Mouse (Mus musculus): ENCODE results near the gene Acbd7. TPM values are rescaled to one million over a fixed set of nuclear protein-coding genes. Genes with fewer than 3 reads are reported as not detected.
A peak's percentile ranks its signal among the peaks of the same experiment; 100 is the strongest.

Acbd7 gene
- polyA plus RNA-seq, 1 experiment from 2014 or later, result 1.1 TPM

GRCm38 (mm10) chr2:3327351-3327750, 8.6 kb upstream of the Acbd7 start:
- H3K4me3 ChIP-seq (replicated peaks; ENCODE audit: low read length), result no peak overlapping the region
- WGBS, result 24% methylated on average over 1 of the region's 1 CpGs
- no peaks in the 10 kb centered on the region for H3K27me3 ChIP-seq (ENCODE audit: control insufficient read depth, insufficient read depth, low read length)
- peak; percentile 56; the same call in 1 of the 2 replicates for ATAC-seq (ENCODE audit: insufficient read depth, low FRiP score)
- peaks cover 14% of the 10 kb centered on the region for H3K4me1 ChIP-seq (ENCODE audit: control insufficient read depth, insufficient read depth, low read length)
- no peak overlapping the region for H3K9ac ChIP-seq (ENCODE audit: low read length)
- H3K36me3 ChIP-seq (ENCODE audit: control insufficient read depth, insufficient read depth, low read length), result peaks cover 20% of the 10 kb centered on the region; the same call in 1 of the 2 replicates
- H3K27ac ChIP-seq (ENCODE audit: low read length), result no peak overlapping the region
- H3K4me2 ChIP-seq (ENCODE audit: low read depth, low read length), result no peak overlapping the region
- H3K9me3 ChIP-seq (replicated peaks; ENCODE audit: control insufficient read depth, low read length), result no peaks in the 10 kb centered on the region

GRCm38 (mm10) chr2:3331071-3331703, 4.8 kb upstream of the Acbd7 start:
- Histone ChIP-seq H3K4me2 (ENCODE audit: low read depth, low read length) (peak overlapping the region; percentile 56), H3K4me3 (replicated peaks; ENCODE audit: low read length) (peak overlapping the region; percentile 69), H3K9me3 (replicated peaks; ENCODE audit: control insufficient read depth, low read length) (no peaks in the 10 kb centered on the region), H3K27ac (ENCODE audit: low read length) (peak overlapping the region; percentile 35; the same call in 1 of the 2 replicates), H3K36me3 (ENCODE audit: control insufficient read depth, insufficient read depth, low read length) (peaks cover 15% of the 10 kb centered on the region; the same call in 1 of the 2 replicates), H3K27me3 (ENCODE audit: control insufficient read depth, insufficient read depth, low read length) (no peaks in the 10 kb centered on the region), H3K9ac (ENCODE audit: low read length) (peak overlapping the region; percentile 82), H3K4me1 (ENCODE audit: control insufficient read depth, insufficient read depth, low read length) (peaks cover 14% of the 10 kb centered on the region)
- 65% methylated on average over 5 of the region's 5 CpGs for WGBS
- no peak for ATAC-seq (ENCODE audit: insufficient read depth, low FRiP score)

- Histone ChIP-seq H3K4me1 (ENCODE audit: control insufficient read depth, insufficient read depth, low read length) (peaks cover 14% of the 10 kb centered on the region), H3K27ac (ENCODE audit: low read length) (peak overlapping the region; percentile 66), H3K4me2 (ENCODE audit: low read depth, low read length) (peak overlapping the region; percentile 56), H3K36me3 (ENCODE audit: control insufficient read depth, insufficient read depth, low read length) (peaks cover 15% of the 10 kb centered on the region; the same call in 1 of the 2 replicates), H3K9me3 (replicated peaks; ENCODE audit: control insufficient read depth, low read length) (no peaks in the 10 kb centered on the region), H3K27me3 (ENCODE audit: control insufficient read depth, insufficient read depth, low read length) (0 out of 2 replicates have a peak, but pooled peaks cover 2% of the 10 kb centered on the region), H3K4me3 (replicated peaks; ENCODE audit: low read length) (peak overlapping the region; percentile 69), H3K9ac (ENCODE audit: low read length) (peak overlapping the region; percentile 82)
- ATAC-seq (ENCODE audit: insufficient read depth, low FRiP score), result no peak
- under 1% methylated on average over 21 of the region's 21 CpGs for WGBS
Observed at GRCm38 (mm10) chr2:3332056-3332455, 3.9 kb upstream of the Acbd7 start.

- WGBS, result under 1% methylated on average over 45 of the region's 45 CpGs
Observed at GRCm38 (mm10) chr2:3332484-3333242, 3.3 kb upstream of the Acbd7 start, which contains the start of gene Rpp38. Gene Rpp38 (minus strand): TSS chr2:3332643.

GRCm38 (mm10) chr2:3333761-3334160, 2.2 kb upstream of the Acbd7 start:
- Histone ChIP-seq H3K9me3 (replicated peaks; ENCODE audit: control insufficient read depth, low read length) (no peaks in the 10 kb centered on the region), H3K4me2 (ENCODE audit: low read depth, low read length) (no peak overlapping the region), H3K4me3 (replicated peaks; ENCODE audit: low read length) (no peak overlapping the region), H3K4me1 (ENCODE audit: control insufficient read depth, insufficient read depth, low read length) (peaks cover 14% of the 10 kb centered on the region), H3K36me3 (ENCODE audit: control insufficient read depth, insufficient read depth, low read length) (peaks cover 6% of the 10 kb centered on the region; the same call in 1 of the 2 replicates), H3K27ac (ENCODE audit: low read length) (no peak overlapping the region), H3K9ac (ENCODE audit: low read length) (no peak overlapping the region), H3K27me3 (ENCODE audit: control insufficient read depth, insufficient read depth, low read length) (0 out of 2 replicates have a peak, but pooled peaks cover 2% of the 10 kb centered on the region)
- WGBS, result 87% methylated on average over 12 of the region's 12 CpGs
- no peak for ATAC-seq (ENCODE audit: insufficient read depth, low FRiP score)

More at GRCm38 (mm10) chr2:3332484-3333242, 3.3 kb upstream of the Acbd7 start, which contains the start of gene Rpp38:
- no peaks in the 10 kb centered on the region for H3K9me3 ChIP-seq (replicated peaks; ENCODE audit: control insufficient read depth, low read length)
- H3K4me2 ChIP-seq (ENCODE audit: low read depth, low read length), result peak within 1 kb of the TSS; percentile 56
- peaks cover 14% of the 10 kb centered on the region for H3K4me1 ChIP-seq (ENCODE audit: control insufficient read depth, insufficient read depth, low read length)
- H3K27ac ChIP-seq (ENCODE audit: low read length), result peak within 1 kb of the TSS; percentile 66
- 0 out of 2 replicates have a peak, but pooled peaks cover 2% of the 10 kb centered on the region for H3K27me3 ChIP-seq (ENCODE audit: control insufficient read depth, insufficient read depth, low read length)
- peak; percentile 98 for ATAC-seq (ENCODE audit: insufficient read depth, low FRiP score)
- H3K36me3 ChIP-seq (ENCODE audit: control insufficient read depth, insufficient read depth, low read length), result peaks cover 12% of the 10 kb centered on the region; the same call in 1 of the 2 replicates
- H3K4me3 ChIP-seq (replicated peaks; ENCODE audit: low read length), result peak within 1 kb of the TSS; percentile 69
- peak within 1 kb of the TSS; percentile 82 for H3K9ac ChIP-seq (ENCODE audit: low read length)

- no peak for ATAC-seq (ENCODE audit: insufficient read depth, low FRiP score)
Observed at GRCm38 (mm10) chr2:3348422-3348821, 12.5 kb downstream of the Acbd7 start.

GRCm38 (mm10) chr2:3348919-3349318, 13.0 kb downstream of the Acbd7 start:
- Histone ChIP-seq H3K9ac (ENCODE audit: low read length) (no peak overlapping the region), H3K27ac (ENCODE audit: low read length) (no peak overlapping the region), H3K9me3 (replicated peaks; ENCODE audit: control insufficient read depth, low read length) (no peaks in the 10 kb centered on the region), H3K36me3 (ENCODE audit: control insufficient read depth, insufficient read depth, low read length) (no peaks in the 10 kb centered on the region), H3K4me2 (ENCODE audit: low read depth, low read length) (no peak overlapping the region), H3K27me3 (ENCODE audit: control insufficient read depth, insufficient read depth, low read length) (no peaks in the 10 kb centered on the region), H3K4me1 (ENCODE audit: control insufficient read depth, insufficient read depth, low read length) (no peaks in the 10 kb centered on the region), H3K4me3 (replicated peaks; ENCODE audit: low read length) (no peak overlapping the region)
- 15% methylated on average over 3 of the region's 3 CpGs for WGBS
- ATAC-seq (ENCODE audit: insufficient read depth, low FRiP score), result no peak

More at GRCm38 (mm10) chr2:3348422-3348821, 12.5 kb downstream of the Acbd7 start:
- H3K9ac ChIP-seq (ENCODE audit: low read length), result no peak overlapping the region
- WGBS, result 77% methylated on average over 4 of the region's 4 CpGs
- no peaks in the 10 kb centered on the region for H3K9me3 ChIP-seq (replicated peaks; ENCODE audit: control insufficient read depth, low read length)
- no peak overlapping the region for H3K4me2 ChIP-seq (ENCODE audit: low read depth, low read length)
- peaks cover 4% of the 10 kb centered on the region; the same call in 1 of the 2 replicates for H3K27me3 ChIP-seq (ENCODE audit: control insufficient read depth, insufficient read depth, low read length)
- no peak overlapping the region for H3K27ac ChIP-seq (ENCODE audit: low read length)
- no peaks in the 10 kb centered on the region for H3K36me3 ChIP-seq (ENCODE audit: control insufficient read depth, insufficient read depth, low read length)
- H3K4me1 ChIP-seq (ENCODE audit: control insufficient read depth, insufficient read depth, low read length), result no peaks in the 10 kb centered on the region
- no peak overlapping the region for H3K4me3 ChIP-seq (replicated peaks; ENCODE audit: low read length)

GRCm38 (mm10) chr2:3353160-3353559, 17.2 kb downstream of the Acbd7 start:
- Histone ChIP-seq H3K4me3 (replicated peaks; ENCODE audit: low read length) (no peak overlapping the region), H3K27ac (ENCODE audit: low read length) (no peak overlapping the region), H3K27me3 (ENCODE audit: control insufficient read depth, insufficient read depth, low read length) (no peaks in the 10 kb centered on the region), H3K4me2 (ENCODE audit: low read depth, low read length) (no peak overlapping the region), H3K9me3 (replicated peaks; ENCODE audit: control insufficient read depth, low read length) (no peaks in the 10 kb centered on the region), H3K36me3 (ENCODE audit: control insufficient read depth, insufficient read depth, low read length) (no peaks in the 10 kb centered on the region), H3K4me1 (ENCODE audit: control insufficient read depth, insufficient read depth, low read length) (no peaks in the 10 kb centered on the region), H3K9ac (ENCODE audit: low read length) (no peak overlapping the region)
- ATAC-seq (ENCODE audit: insufficient read depth, low FRiP score), result no peak

- no peak overlapping the region for H3K9ac ChIP-seq (ENCODE audit: low read length)
- H3K27ac ChIP-seq (ENCODE audit: low read length), result no peak overlapping the region
- 91% methylated on average over 8 of the region's 8 CpGs for WGBS
- H3K9me3 ChIP-seq (replicated peaks; ENCODE audit: control insufficient read depth, low read length), result no peaks in the 10 kb centered on the region
- no peaks in the 10 kb centered on the region for H3K4me1 ChIP-seq (ENCODE audit: control insufficient read depth, insufficient read depth, low read length)
- no peaks in the 10 kb centered on the region for H3K36me3 ChIP-seq (ENCODE audit: control insufficient read depth, insufficient read depth, low read length)
- no peak overlapping the region for H3K4me2 ChIP-seq (ENCODE audit: low read depth, low read length)
- no peak overlapping the region for H3K4me3 ChIP-seq (replicated peaks; ENCODE audit: low read length)
- ATAC-seq (ENCODE audit: insufficient read depth, low FRiP score), result no peak
- H3K27me3 ChIP-seq (ENCODE audit: control insufficient read depth, insufficient read depth, low read length), result no peaks in the 10 kb centered on the region
Observed at GRCm38 (mm10) chr2:3355793-3356192, 19.8 kb downstream of the Acbd7 start.
